Mouse (Mus musculus) lung, adult 2 months (tissue): ENCODE results near the gene Lsm11.

Experiments used
- CTCF ChIP-seq: fragments of 200-500 bp; IDR thresholded peaks from 2 replicates; pipeline ENCODE4 v1.5.1; 2011; ENCODE audit warnings: mild to moderate bottlenecking, low read length, control low read depth; ENCODE audit not compliant: insufficient read depth
- POLR2A ChIP-seq: fragments of 200-500 bp; IDR thresholded peaks from 2 replicates; pipeline ENCODE4 v1.6.1; 2011; ENCODE audit warnings: low read depth, mild to moderate bottlenecking, control low read depth, low read length, borderline replicate concordance; ENCODE audit errors: extremely low read depth

- TF ChIP-seq POLR2A (no peak), CTCF (no peak)
Measured at GRCm38 (mm10) chr11:45966896-45967295, 22.2 kb upstream of the Lsm11 start.
